Mouse (Mus musculus) lung, embryonic 14.5 days (tissue): ENCODE data around the gene Slc31a2. TPM values are rescaled to one million over a fixed set of nuclear protein-coding genes. Genes with fewer than 3 reads are reported as not detected.

Source experiments
- ATAC-seq: fragments of 200-750 bp; cut with Nextera tagmentation; 2 replicates; pipeline ENCODE4 v1.8.0; 2017; ENCODE audit warnings: mild to moderate bottlenecking, moderate TSS enrichment, moderate library complexity; ENCODE audit not compliant: insufficient read depth
- DNase-seq: peaks from one replicate; pipeline ENCODE4 v3.0.0-alpha.2; 2015
- H3K27ac ChIP-seq: fragments of 300-500 bp; sonication (generic); 2 replicates; pipeline ENCODE4 v1.5.1; 2014; ENCODE audit warnings: low read depth, mild to moderate bottlenecking, moderate library complexity
- H3K27me3 ChIP-seq: fragments of 300-500 bp; sonication (generic); 2 replicates; pipeline ENCODE4 v1.6.1; 2014; ENCODE audit warnings: low read length, control low read depth; ENCODE audit not compliant: insufficient read depth
- H3K36me3 ChIP-seq: fragments of 300-500 bp; sonication (generic); 2 replicates; pipeline ENCODE4 v1.6.1; 2014; ENCODE audit warnings: control low read depth; ENCODE audit not compliant: insufficient read depth
- H3K4me1 ChIP-seq: fragments of 300-500 bp; sonication (generic); 2 replicates; pipeline ENCODE4 v1.6.1; 2014; ENCODE audit warnings: antibody characterized with exemption, control low read depth; ENCODE audit not compliant: insufficient read depth
- H3K4me2 ChIP-seq: fragments of 300-500 bp; sonication (generic); 2 replicates; pipeline ENCODE4 v1.6.1; 2014; ENCODE audit warnings: mild to moderate bottlenecking
- H3K4me3 ChIP-seq: fragments of 300-500 bp; sonication (generic); 2 replicates; pipeline ENCODE4 v1.5.1; 2014; ENCODE audit warnings: low read depth, low read length
- H3K9ac ChIP-seq: fragments of 300-500 bp; sonication (generic); 2 replicates; pipeline ENCODE4 v1.6.1; 2014
- H3K9me3 ChIP-seq: fragments of 300-500 bp; sonication (generic); 2 replicates; pipeline ENCODE4 v1.6.1; 2016; ENCODE audit warnings: low read depth, low read length, control low read depth
- CTCF ChIP-seq: IDR thresholded peaks from 2 replicates; pipeline ENCODE4 v1.5.1; 2016; ENCODE audit warnings: antibody characterized with exemption, low read depth
- WGBS: fragments of 180-500 bp; shearing (Covaris S2); extraction: QIAGEN DNeasy Blood & Tissue Kit; methylation state at CpG from one replicate; pipeline ENCODE4 v1.1.7; 2014; 5-methylcytosine and 5-hydroxymethylcytosine counted together
- polyA plus RNA-seq: library from polyadenylated mRNA; unstranded; fragments of >200 nt; fragmentation: Nextera tagmentation; extraction: Ambion mirVana; gene quantifications from 2 replicates; pipeline ENCODE4 v1.2.1, GENCODE M21; 2014

Slc31a2 gene
- polyA plus RNA-seq, 1 experiment from 2014 or later: 14.7 TPM

GRCm38 (mm10) chr4:62316456-62316855, 54.1 kb downstream of the Slc31a2 start:
- Histone ChIP-seq H3K4me2 (no peak overlapping the region), H3K9me3 (no peaks in the 10 kb centered on the region), H3K9ac (no peak overlapping the region), H3K36me3 (peaks cover 38% of the 10 kb centered on the region), H3K27me3 (no peaks in the 10 kb centered on the region), H3K4me3 (no peak overlapping the region), H3K4me1 (no peaks in the 10 kb centered on the region), H3K27ac (no peak overlapping the region)
- no peak for ATAC-seq
- no peak for TF ChIP-seq CTCF
- DNase-seq: no peak
- 83% methylated on average over 2 of the region's 2 CpGs for WGBS

DNA sequence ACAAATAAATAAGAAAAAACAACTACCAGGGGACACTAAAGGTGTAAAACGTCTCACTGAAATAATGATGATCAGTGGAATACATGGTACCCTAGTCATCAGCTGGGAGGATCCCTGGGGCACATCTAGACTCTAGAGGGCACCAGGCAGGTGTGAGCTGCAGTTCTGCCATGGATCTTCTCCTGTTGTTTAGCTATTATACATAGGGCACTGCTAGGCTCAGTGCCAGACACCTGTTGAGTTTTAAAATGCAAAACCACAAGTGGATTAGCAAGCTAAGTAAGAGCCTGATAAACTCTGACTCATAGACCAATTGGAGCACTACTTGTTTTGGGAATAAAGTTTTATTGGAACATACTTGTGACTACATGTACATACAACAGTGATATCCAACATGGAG, 55.9 kb downstream of the Slc31a2 start:
- H3K36me3 ChIP-seq: peaks cover 45% of the 10 kb centered on the region
- no peaks in the 10 kb centered on the region for H3K4me1 ChIP-seq
- H3K9ac ChIP-seq: no peak overlapping the region
- DNase-seq: no peak
- TF ChIP-seq CTCF: no peak
- 42% methylated on average over 1 of the region's 1 CpGs for WGBS
- no peak overlapping the region for H3K4me3 ChIP-seq
- no peak overlapping the region for H3K27ac ChIP-seq
- no peak for ATAC-seq
- H3K27me3 ChIP-seq: no peaks in the 10 kb centered on the region
- H3K4me2 ChIP-seq: no peak overlapping the region
- H3K9me3 ChIP-seq: no peaks in the 10 kb centered on the region

- Histone ChIP-seq H3K4me2 (no peak overlapping the region), H3K4me1 (no peaks in the 10 kb centered on the region), H3K9me3 (no peaks in the 10 kb centered on the region), H3K9ac (no peak overlapping the region), H3K36me3 (peaks cover 56% of the 10 kb centered on the region), H3K27me3 (no peaks in the 10 kb centered on the region), H3K4me3 (no peak overlapping the region), H3K27ac (no peak overlapping the region)
- no peak for TF ChIP-seq CTCF
- ATAC-seq (no peak), DNase-seq (no peak)
- 74% methylated on average over 3 of the region's 3 CpGs for WGBS
These were observed 60.3 kb downstream of the Slc31a2 start for GRCm38 (mm10) chr4:62322684-62323083.

GRCm38 (mm10) chr4:62326111-62326510, 63.7 kb downstream of the Slc31a2 start:
- Histone ChIP-seq H3K27me3 (no peaks in the 10 kb centered on the region), H3K27ac (no peak overlapping the region), H3K4me3 (no peak overlapping the region), H3K36me3 (peaks cover 57% of the 10 kb centered on the region), H3K4me2 (no peak overlapping the region), H3K4me1 (no peaks in the 10 kb centered on the region), H3K9ac (no peak overlapping the region), H3K9me3 (no peaks in the 10 kb centered on the region)
- DNase-seq (no peak), ATAC-seq (no peak)
- no peak for TF ChIP-seq CTCF

- ATAC-seq (no peak), DNase-seq (no peak)
- Histone ChIP-seq H3K27me3 (no peaks in the 10 kb centered on the region), H3K4me2 (no peak overlapping the region), H3K9ac (no peak overlapping the region), H3K4me1 (no peaks in the 10 kb centered on the region), H3K36me3 (peaks cover 57% of the 10 kb centered on the region), H3K9me3 (no peaks in the 10 kb centered on the region), H3K4me3 (no peak overlapping the region), H3K27ac (no peak overlapping the region)
- no peak for TF ChIP-seq CTCF
- WGBS: 71% methylated on average over 6 of the region's 6 CpGs
These were observed 66.7 kb downstream of the Slc31a2 start for GRCm38 (mm10) chr4:62328941-62329660.

- DNase-seq: peak; percentile 43
- peak; percentile 10; the same call in 1 of the 2 replicates for TF ChIP-seq CTCF
- no peak overlapping the region for H3K4me2 ChIP-seq
- no peaks in the 10 kb centered on the region for H3K9me3 ChIP-seq
- peaks cover 54% of the 10 kb centered on the region for H3K36me3 ChIP-seq
- H3K27me3 ChIP-seq: no peaks in the 10 kb centered on the region
- H3K9ac ChIP-seq: no peak overlapping the region
- no peak overlapping the region for H3K4me3 ChIP-seq
- H3K4me1 ChIP-seq: no peaks in the 10 kb centered on the region
- no peak for ATAC-seq
- 73% methylated on average over 5 of the region's 5 CpGs for WGBS
- H3K27ac ChIP-seq: no peak overlapping the region
These were observed 69.6 kb downstream of the Slc31a2 start for GRCm38 (mm10) chr4:62331977-62332376.

DNA sequence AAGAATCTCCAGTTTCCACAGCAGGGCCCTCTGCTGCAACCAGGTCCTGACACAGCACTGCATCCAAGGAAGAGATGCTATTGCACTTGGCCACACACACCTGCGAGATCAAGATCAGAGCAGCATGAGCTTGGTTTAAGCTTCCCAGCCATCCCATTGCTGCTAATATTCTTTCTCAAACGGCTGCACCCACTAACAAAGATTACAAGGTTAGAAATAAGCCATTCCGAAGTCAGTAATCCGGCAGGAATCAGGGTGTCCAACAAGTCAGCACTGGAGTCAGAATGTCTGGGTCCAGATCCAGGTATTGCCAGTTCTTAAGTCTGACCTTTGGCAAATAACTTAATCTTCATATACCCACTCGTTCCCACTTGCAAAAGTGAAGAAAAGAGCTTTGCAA, 76.2 kb downstream of the Slc31a2 start:
- Histone ChIP-seq H3K27ac (no peak overlapping the region), H3K36me3 (peaks cover 48% of the 10 kb centered on the region), H3K9me3 (no peaks in the 10 kb centered on the region), H3K27me3 (no peaks in the 10 kb centered on the region), H3K4me3 (no peak overlapping the region), H3K9ac (no peak overlapping the region), H3K4me2 (no peak overlapping the region), H3K4me1 (no peaks in the 10 kb centered on the region)
- no peak for TF ChIP-seq CTCF
- ATAC-seq (no peak), DNase-seq (no peak)
- 90% methylated on average over 5 of the region's 5 CpGs for WGBS
